Mouse (Mus musculus) embryonic facial prominence, embryonic 11.5 days (tissue): Measurements from ENCODE around the gene Tmeff2. TPM values are rescaled to one million over a fixed set of nuclear protein-coding genes. Genes with fewer than 3 reads are reported as not detected.

Experiments used
- ATAC-seq: fragments of 200-750 bp; cut with Nextera tagmentation; replicated peaks from 2 replicates; pipeline ENCODE4 v1.8.0; 2017; ENCODE audit warnings: low read depth; ENCODE audit not compliant: insufficient number of reproducible peaks, low FRiP score, low TSS enrichment
- DNase-seq: peaks from one replicate; pipeline ENCODE4 v3.0.0-alpha.2; 2015; ENCODE audit warnings: low spot score
- H3K27ac ChIP-seq: fragments of 300-500 bp; sonication (generic); replicated peaks from 2 replicates; pipeline ENCODE4 v1.5.1; 2014; ENCODE audit warnings: mild to moderate bottlenecking, low read depth, low read length, control low read depth
- H3K27me3 ChIP-seq: fragments of 300-500 bp; sonication (generic); 2 replicates; pipeline ENCODE4 v1.6.1; 2014; ENCODE audit warnings: mild to moderate bottlenecking, low read length, moderate library complexity, mixed read lengths; ENCODE audit not compliant: control insufficient read depth, insufficient read depth
- H3K36me3 ChIP-seq: fragments of 300-500 bp; sonication (generic); replicated peaks from 2 replicates; pipeline ENCODE4 v1.6.1; 2014; ENCODE audit warnings: low read depth, mild to moderate bottlenecking, low read length, moderate library complexity, mixed read lengths; ENCODE audit not compliant: control insufficient read depth, insufficient read depth
- H3K4me1 ChIP-seq: fragments of 300-500 bp; sonication (generic); 2 replicates; pipeline ENCODE4 v1.6.1; 2014; ENCODE audit warnings: low read length, mixed read lengths; ENCODE audit not compliant: control insufficient read depth, insufficient read depth
- H3K4me2 ChIP-seq: fragments of 300-500 bp; sonication (generic); 2 replicates; pipeline ENCODE4 v1.6.1; 2014; ENCODE audit warnings: low read depth, mild to moderate bottlenecking, control low read depth, low read length, moderate library complexity
- H3K4me3 ChIP-seq: fragments of 300-500 bp; sonication (generic); 2 replicates; pipeline ENCODE4 v1.5.1; 2014; ENCODE audit warnings: low read depth, low read length, control low read depth
- H3K9ac ChIP-seq: fragments of 300-500 bp; sonication (generic); replicated peaks from 2 replicates; pipeline ENCODE4 v1.6.1; 2014; ENCODE audit warnings: mild to moderate bottlenecking, control low read depth, low read length
- H3K9me3 ChIP-seq: fragments of 300-500 bp; sonication (generic); replicated peaks from 2 replicates; pipeline ENCODE4 v1.6.1; 2016; ENCODE audit warnings: mild to moderate bottlenecking, low read length, inconsistent platforms, mixed read lengths; ENCODE audit not compliant: control insufficient read depth
- WGBS: fragments of 180-500 bp; shearing (Covaris S2); extraction: QIAGEN DNeasy Blood & Tissue Kit; methylation state at CpG from one replicate; pipeline ENCODE4 v1.1.7; 2014; 5-methylcytosine and 5-hydroxymethylcytosine counted together
- polyA plus RNA-seq: library from polyadenylated mRNA; unstranded; fragments of >200 nt; fragmentation: Nextera tagmentation; extraction: Ambion mirVana; gene quantifications from 2 replicates; pipeline ENCODE4 v1.2.1, GENCODE M21; 2014

Tmeff2 gene
- polyA plus RNA-seq, 1 experiment from 2014 or later = 8.6 TPM

DNA sequence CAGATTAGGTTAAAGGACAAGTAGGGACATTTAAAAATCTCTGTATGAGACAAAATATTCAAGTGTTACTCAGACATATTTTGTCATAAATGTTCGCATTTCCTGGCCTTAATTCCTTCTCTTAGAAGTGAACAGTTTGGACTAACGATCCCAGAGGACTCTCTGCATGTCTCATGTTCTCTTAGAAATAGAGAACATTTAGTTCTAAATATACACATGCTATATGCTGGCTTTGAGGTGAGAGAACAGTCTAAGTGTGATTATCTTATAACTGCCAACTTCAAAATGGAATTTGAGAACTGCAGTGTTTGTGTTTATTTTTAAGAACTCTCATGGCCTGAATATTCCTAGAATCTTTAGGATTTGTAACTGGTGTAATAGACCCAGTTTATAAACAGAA lies 69.2 kb downstream of the Tmeff2 start:
- WGBS = 83% methylated on average over 2 of the region's 2 CpGs
- H3K9me3 ChIP-seq = no peaks in the 10 kb centered on the region
- no peak overlapping the region for H3K4me2 ChIP-seq
- H3K4me3 ChIP-seq = no peak overlapping the region
- no peaks in the 10 kb centered on the region for H3K27me3 ChIP-seq
- no peaks in the 10 kb centered on the region for H3K4me1 ChIP-seq
- DNase-seq (no peak), ATAC-seq (no peak)
- H3K27ac ChIP-seq = no peak overlapping the region
- no peak overlapping the region for H3K9ac ChIP-seq
- no peaks in the 10 kb centered on the region for H3K36me3 ChIP-seq

DNA sequence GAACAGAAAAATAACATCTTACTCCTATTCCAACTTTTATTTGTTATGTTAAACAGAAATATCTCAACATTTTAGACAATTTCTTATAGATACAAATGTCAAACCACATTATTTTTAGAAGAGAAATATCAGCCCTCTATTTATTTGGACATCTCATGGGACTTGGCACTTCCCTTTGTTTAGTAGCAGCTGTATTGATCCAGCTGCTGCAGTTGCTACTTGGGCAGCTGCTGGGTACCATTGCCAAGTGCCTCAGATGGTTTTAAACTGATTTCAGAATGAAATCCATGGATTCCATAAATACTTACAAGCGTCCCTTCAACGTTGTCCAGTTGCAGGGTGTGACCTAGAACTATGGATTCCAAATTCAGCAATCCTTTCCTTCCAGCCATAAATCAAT lies 70.4 kb downstream of the Tmeff2 start:
- DNase-seq (no peak), ATAC-seq (no peak)
- Histone ChIP-seq H3K9ac (no peak overlapping the region), H3K4me2 (no peak overlapping the region), H3K9me3 (no peaks in the 10 kb centered on the region), H3K4me1 (no peaks in the 10 kb centered on the region), H3K27ac (no peak overlapping the region), H3K27me3 (no peaks in the 10 kb centered on the region), H3K36me3 (no peaks in the 10 kb centered on the region), H3K4me3 (no peak overlapping the region)
- 68% methylated on average over 2 of the region's 2 CpGs for WGBS

GRCm38 (mm10) chr1:50972509-50973436 lies 72.3 kb downstream of the Tmeff2 start:
- Histone ChIP-seq H3K9ac (no peak overlapping the region), H3K36me3 (no peaks in the 10 kb centered on the region), H3K4me1 (no peaks in the 10 kb centered on the region), H3K4me3 (no peak overlapping the region), H3K4me2 (no peak overlapping the region), H3K27ac (no peak overlapping the region), H3K9me3 (no peaks in the 10 kb centered on the region), H3K27me3 (no peaks in the 10 kb centered on the region)
- WGBS = 79% methylated on average over 6 of the region's 6 CpGs
- ATAC-seq (no peak), DNase-seq (no peak)

DNA sequence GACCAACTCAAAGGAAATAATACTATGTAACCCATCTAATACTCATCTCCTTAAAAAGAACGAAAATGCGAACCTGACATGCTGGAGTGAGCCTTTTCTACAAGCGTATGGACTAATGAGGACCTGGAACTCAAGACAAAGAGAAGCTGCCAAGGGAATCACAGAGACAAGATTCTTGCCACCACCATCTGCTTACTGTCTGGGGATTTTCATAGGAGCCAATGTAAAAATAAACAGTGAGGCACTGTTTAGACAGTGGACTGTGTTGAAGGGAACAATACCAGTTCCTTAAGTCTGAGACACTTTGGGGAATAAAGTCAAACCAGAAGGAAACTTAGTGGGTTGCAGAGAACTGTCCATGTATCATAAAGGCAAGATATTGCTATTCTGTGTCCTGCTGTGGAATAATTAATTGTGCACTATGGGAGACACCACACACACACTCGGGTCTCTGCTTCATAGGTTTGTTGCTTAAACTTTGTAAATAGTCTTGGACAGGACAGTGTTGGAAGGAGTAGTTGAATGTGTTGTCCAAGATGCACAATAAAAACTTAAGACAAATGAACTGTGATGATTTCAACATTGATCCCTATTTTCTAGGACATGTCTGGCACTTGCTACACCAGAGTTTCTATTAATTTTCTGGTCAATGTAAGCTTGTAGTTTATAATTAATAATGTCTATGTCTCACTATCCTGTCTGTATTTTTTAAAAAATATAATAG lies 79.1 kb downstream of the Tmeff2 start:
- 77% methylated on average over 4 of the region's 4 CpGs for WGBS

GRCm38 (mm10) chr1:50980591-50980990 lies 80.1 kb downstream of the Tmeff2 start:
- H3K9ac ChIP-seq = no peak overlapping the region
- H3K36me3 ChIP-seq = no peaks in the 10 kb centered on the region
- ATAC-seq (no peak), DNase-seq (no peak)
- no peaks in the 10 kb centered on the region for H3K9me3 ChIP-seq
- H3K4me2 ChIP-seq = no peak overlapping the region
- no peak overlapping the region for H3K4me3 ChIP-seq
- H3K27ac ChIP-seq = no peak overlapping the region
- H3K4me1 ChIP-seq = no peaks in the 10 kb centered on the region
- 76% methylated on average over 4 of the region's 4 CpGs for WGBS
- no peaks in the 10 kb centered on the region for H3K27me3 ChIP-seq

More for the DNA sequence above, 79.1 kb downstream of the Tmeff2 start:
- no peak for ATAC-seq
- Histone ChIP-seq H3K27ac (no peak overlapping the region), H3K4me2 (no peak overlapping the region), H3K9me3 (no peaks in the 10 kb centered on the region), H3K9ac (no peak overlapping the region), H3K4me3 (no peak overlapping the region), H3K4me1 (no peaks in the 10 kb centered on the region), H3K36me3 (no peaks in the 10 kb centered on the region), H3K27me3 (no peaks in the 10 kb centered on the region)
- no peak for DNase-seq

DNA sequence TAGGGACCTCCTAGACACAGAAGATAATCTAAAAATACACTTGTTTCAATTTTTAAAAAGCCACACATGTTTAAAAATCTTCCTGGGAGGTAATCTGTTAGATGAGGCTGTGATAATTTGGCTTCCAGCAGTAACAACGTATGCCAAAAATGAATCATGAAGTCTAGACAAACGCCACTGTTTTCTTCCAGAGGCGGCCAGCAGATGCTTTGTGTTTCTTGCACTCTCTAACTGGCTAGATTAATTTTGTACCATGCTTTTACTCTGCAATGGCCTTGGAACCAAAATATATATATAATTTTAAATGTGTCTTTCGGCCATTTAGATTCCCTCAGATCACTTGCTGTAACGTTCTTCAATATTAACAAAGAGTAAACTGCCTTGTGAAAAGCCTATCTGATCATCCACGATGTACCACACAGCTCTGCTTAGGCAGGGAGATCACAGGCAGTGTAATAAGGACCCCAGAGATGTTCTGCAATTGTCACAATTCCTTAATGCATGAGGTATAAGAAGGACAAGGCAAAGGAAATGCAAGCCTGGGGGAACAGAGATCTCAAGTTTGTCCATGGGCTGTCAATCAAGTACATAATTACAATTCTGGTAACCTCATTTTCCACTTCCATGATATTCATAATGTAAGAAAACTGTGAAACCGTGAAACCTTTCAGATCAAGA lies 80.8 kb downstream of the Tmeff2 start:
- Histone ChIP-seq H3K9me3 (no peaks in the 10 kb centered on the region), H3K4me2 (no peak overlapping the region), H3K36me3 (no peaks in the 10 kb centered on the region), H3K27me3 (no peaks in the 10 kb centered on the region), H3K27ac (no peak overlapping the region), H3K9ac (no peak overlapping the region), H3K4me3 (no peak overlapping the region), H3K4me1 (no peaks in the 10 kb centered on the region)
- ATAC-seq = no peak
- DNase-seq = no peak
- 83% methylated on average over 7 of the region's 7 CpGs for WGBS

- 50% methylated on average over 2 of the region's 2 CpGs for WGBS
- no peaks in the 10 kb centered on the region for H3K9me3 ChIP-seq
- no peak overlapping the region for H3K27ac ChIP-seq
- no peaks in the 10 kb centered on the region for H3K36me3 ChIP-seq
- no peaks in the 10 kb centered on the region for H3K4me1 ChIP-seq
- DNase-seq (peak; percentile 2), ATAC-seq (no peak)
- H3K4me3 ChIP-seq = no peak overlapping the region
- H3K4me2 ChIP-seq = no peak overlapping the region
- no peaks in the 10 kb centered on the region for H3K27me3 ChIP-seq
- H3K9ac ChIP-seq = no peak overlapping the region
Observed at GRCm38 (mm10) chr1:50990661-50991060, 90.2 kb downstream of the Tmeff2 start.
